Mouse (Mus musculus) C2C12 (cell line): Measurements from ENCODE around the gene Srrm1.

ENCODE experiments used
- CEBPB ChIP-seq: IDR thresholded peaks from one replicate; pipeline ENCODE4 v1.6.1; 2011; ENCODE audit warnings: low read depth, mild to moderate bottlenecking, control low read depth, moderate library complexity
- CTCF ChIP-seq: IDR thresholded peaks from one replicate; pipeline ENCODE4 v1.5.1; 2011; ENCODE audit not compliant: control insufficient read depth, insufficient read depth, insufficient read length
- FOSL1 ChIP-seq: IDR thresholded peaks from one replicate; pipeline ENCODE4 v1.8.0; 2011; ENCODE audit warnings: mild to moderate bottlenecking, low read length; ENCODE audit not compliant: poor library complexity, insufficient read depth, severe bottlenecking
- MAX ChIP-seq: IDR thresholded peaks from one replicate; pipeline ENCODE4 v1.6.1; 2011; ENCODE audit warnings: mild to moderate bottlenecking, control low read depth
- MYOD1 ChIP-seq: IDR thresholded peaks from one replicate; pipeline ENCODE4 v1.6.1; 2011; ENCODE audit warnings: low read depth; ENCODE audit not compliant: control insufficient read depth, insufficient read length
- USF1 ChIP-seq: IDR thresholded peaks from one replicate; pipeline ENCODE4 v1.6.1; 2011; ENCODE audit warnings: low read depth, mild to moderate bottlenecking, control low read depth, moderate library complexity

- TF ChIP-seq MAX (no peak), MYOD1 (no peak), CTCF (no peak), USF1 (no peak), CEBPB (no peak), FOSL1 (no peak)
Observed at GRCm38 (mm10) chr4:135391014-135391413, 37.9 kb upstream of the Srrm1 start.
